In genomic region chr12:100338055-100338454, GRCm38 (mm10) we compare ENCODE assay signal across 9 mouse cellular contexts.
DNase-seq lines count a peak whose midpoint lies in the region; ATAC-seq lines count a peak whose summit lies in the region.
"Had no signal": no experiment of that assay in that cellular context is flagged by ENCODE, and none has a peak within 500 bp of the region (broad histone marks: within the 10 kb centered on the region; RNA-seq: fewer than 3 reads in every experiment).

No protein-coding gene starts in this region.

- H3K27me3 ChIP-seq in forebrain, embryonic 15.5 days: no peaks in the 10 kb centered on the region
- H3K27me3 ChIP-seq in midbrain, embryonic 13.5 days: no peaks in the 10 kb centered on the region

- peak; percentile 35; the same call in 1 of the 2 replicates for ATAC-seq in frontal cortex, adult (ENCODE audit: low TSS enrichment)
- ATAC-seq in forebrain, embryonic 15.5 days (replicated peaks): peak; percentile 73
- peak; percentile 77 for ATAC-seq in midbrain, embryonic 13.5 days

- no peaks in the 10 kb centered on the region for H3K9me3 ChIP-seq in forebrain, embryonic 15.5 days
- H3K9me3 ChIP-seq in midbrain, embryonic 13.5 days: no peaks in the 10 kb centered on the region

- H3K4me3 ChIP-seq in forebrain, embryonic 15.5 days: no peak overlapping the region
- H3K4me3 ChIP-seq in midbrain, embryonic 13.5 days (replicated peaks): no peak overlapping the region

- no peak overlapping the region for H3K4me2 ChIP-seq in forebrain, embryonic 15.5 days (replicated peaks)
- H3K4me2 ChIP-seq in midbrain, embryonic 13.5 days (replicated peaks): no peak overlapping the region

- H3K9ac ChIP-seq in forebrain, embryonic 15.5 days (replicated peaks): no peak overlapping the region
- no peak overlapping the region for H3K9ac ChIP-seq in midbrain, embryonic 13.5 days (replicated peaks)

- 43% methylated on average over 3 of the region's 3 CpGs for WGBS in forebrain, embryonic 15.5 days
- 35% methylated on average over 3 of the region's 3 CpGs for WGBS in midbrain, embryonic 13.5 days

- no peaks in the 10 kb centered on the region for H3K36me3 ChIP-seq in forebrain, embryonic 15.5 days
- H3K36me3 ChIP-seq in midbrain, embryonic 13.5 days: peaks cover 5% of the 10 kb centered on the region; the same call in 1 of the 2 replicates

- no peak for DNase-seq in frontal cortex, postnatal 10 days (ENCODE audit: low spot score in 2 of 2)
- peak; percentile 66 for DNase-seq in NIH3T3 (ENCODE audit: low read depth)
- DNase-seq in right cerebral cortex, postnatal 36 days (ENCODE audit: low spot score in 2 of 2): no peak
- no peak for DNase-seq in adrenal gland, postnatal 4 days (ENCODE audit: low spot score in 2 of 2)
- DNase-seq in left cerebral cortex, adult 8-10 months (ENCODE audit: low spot score in 2 of 2): no peak

- peak overlapping the region; percentile 74 for H3K27ac ChIP-seq in forebrain, embryonic 15.5 days (replicated peaks)
- peak overlapping the region; percentile 64 for H3K27ac ChIP-seq in midbrain, embryonic 13.5 days
- H3K27ac ChIP-seq: macrophage had no signal

- H3K4me1 ChIP-seq in forebrain, embryonic 15.5 days: peaks cover 25% of the 10 kb centered on the region
- H3K4me1 ChIP-seq in midbrain, embryonic 13.5 days (replicated peaks): peaks cover 39% of the 10 kb centered on the region
